Mouse (Mus musculus): Measurements from ENCODE around the gene Tmem107. TPM values are rescaled to one million over a fixed set of nuclear protein-coding genes. Genes with fewer than 3 reads are reported as not detected.
A peak's percentile ranks its signal among the peaks of the same experiment; 100 is the strongest.

The Tmem107 gene
- polyA plus RNA-seq, 1 experiment from 2014 or later, result 41.7 TPM

GRCm38 (mm10) chr11:69098762-69099091 lies 28.1 kb downstream of the Tmem107 start:
- ATAC-seq (ENCODE audit: low FRiP score, low read depth), result peak; percentile 1; the same call in 1 of the 2 replicates
- under 1% methylated on average over 19 of the region's 19 CpGs for WGBS
- H3K4me1 ChIP-seq (replicated peaks), result peaks cover 72% of the 10 kb centered on the region

DNA sequence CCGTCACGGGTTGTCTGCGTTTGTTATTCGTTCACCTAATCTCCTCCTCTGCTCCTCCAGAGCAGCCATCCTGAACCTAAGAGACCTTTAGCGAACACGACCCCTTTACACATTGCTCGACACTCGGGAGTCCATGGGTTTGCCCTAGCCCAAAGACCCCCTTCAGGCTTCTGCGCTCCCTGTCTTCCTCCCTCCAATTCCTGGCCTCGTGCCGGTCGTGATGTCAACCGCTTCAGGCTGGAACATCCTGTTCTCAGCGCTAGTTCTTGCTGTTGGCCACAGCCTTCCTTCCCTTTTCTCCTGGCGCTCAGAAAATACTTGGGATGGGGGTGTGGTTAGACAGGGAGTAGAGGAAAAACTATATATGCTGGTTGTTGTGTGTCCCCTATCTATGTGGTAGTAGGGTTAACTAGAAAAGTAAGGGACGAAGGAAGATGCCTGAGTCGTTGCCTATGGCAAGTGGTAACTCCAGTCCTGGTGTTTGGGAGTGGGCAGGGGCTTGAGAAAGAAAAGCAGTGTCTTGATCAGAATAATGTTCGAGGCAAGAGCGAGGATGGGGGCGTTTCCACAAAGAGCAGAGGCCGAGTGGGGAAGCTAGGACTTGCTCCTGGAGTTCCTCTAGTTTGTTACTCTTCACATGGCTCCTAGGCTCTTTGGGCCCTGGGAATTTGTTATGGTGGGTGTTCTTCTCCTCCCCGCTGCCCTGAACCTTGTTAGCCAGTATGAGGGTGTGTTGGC lies 28.7 kb downstream of the Tmem107 start:
- Histone ChIP-seq H3K4me1 (replicated peaks) (peaks cover 65% of the 10 kb centered on the region), H3K9me3 (no peaks in the 10 kb centered on the region), H3K36me3 (peaks cover 27% of the 10 kb centered on the region), H3K4me2 (peak overlapping the region; percentile 94), H3K27ac (replicated peaks) (peak overlapping the region; percentile 74), H3K27me3 (no peaks in the 10 kb centered on the region), H3K9ac (peak overlapping the region; percentile 62), H3K4me3 (peak overlapping the region; percentile 47)
- 1% methylated on average over 22 of the region's 22 CpGs for WGBS
- no peak for ATAC-seq (ENCODE audit: low FRiP score, low read depth)

More at GRCm38 (mm10) chr11:69098762-69099091, 28.1 kb downstream of the Tmem107 start:
- Histone ChIP-seq H3K4me3 (peak overlapping the region; percentile 47), H3K9me3 (no peaks in the 10 kb centered on the region), H3K27me3 (no peaks in the 10 kb centered on the region), H3K9ac (peak overlapping the region; percentile 62), H3K36me3 (peaks cover 21% of the 10 kb centered on the region), H3K27ac (replicated peaks) (peak overlapping the region; percentile 74), H3K4me2 (peak overlapping the region; percentile 94)

DNA sequence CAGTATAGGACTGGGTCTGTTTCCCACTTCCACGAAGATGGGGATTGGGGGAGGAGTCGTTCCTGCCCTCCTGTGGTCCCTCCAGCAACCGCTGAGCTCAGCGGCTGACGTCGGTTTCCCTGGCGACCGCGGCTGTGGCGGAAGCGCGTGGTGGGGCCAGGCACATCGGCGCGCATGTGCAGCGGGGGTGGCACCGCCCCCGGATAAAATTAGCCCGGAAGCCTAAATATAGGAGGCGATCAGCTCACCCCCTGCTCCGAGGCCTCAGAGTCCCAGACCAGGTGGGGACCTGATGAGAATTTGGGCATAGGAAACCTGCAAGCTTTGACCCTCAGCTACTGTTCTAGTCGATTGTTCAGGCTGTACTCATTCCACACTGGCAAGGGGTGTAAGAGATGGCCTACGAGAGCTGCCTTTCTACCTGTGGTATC lies 29.3 kb downstream of the Tmem107 start:
- ATAC-seq (ENCODE audit: low FRiP score, low read depth), result peak; percentile 31; the same call in 1 of the 2 replicates
- H3K27me3 ChIP-seq, result no peaks in the 10 kb centered on the region
- H3K36me3 ChIP-seq, result peaks cover 33% of the 10 kb centered on the region
- peak overlapping the region; percentile 62 for H3K9ac ChIP-seq
- H3K4me2 ChIP-seq, result peak overlapping the region; percentile 94
- peaks cover 63% of the 10 kb centered on the region for H3K4me1 ChIP-seq (replicated peaks)
- H3K4me3 ChIP-seq, result peak overlapping the region; percentile 47
- H3K9me3 ChIP-seq, result no peaks in the 10 kb centered on the region
- peak overlapping the region; percentile 74 for H3K27ac ChIP-seq (replicated peaks)
- under 1% methylated on average over 23 of the region's 23 CpGs for WGBS

DNA sequence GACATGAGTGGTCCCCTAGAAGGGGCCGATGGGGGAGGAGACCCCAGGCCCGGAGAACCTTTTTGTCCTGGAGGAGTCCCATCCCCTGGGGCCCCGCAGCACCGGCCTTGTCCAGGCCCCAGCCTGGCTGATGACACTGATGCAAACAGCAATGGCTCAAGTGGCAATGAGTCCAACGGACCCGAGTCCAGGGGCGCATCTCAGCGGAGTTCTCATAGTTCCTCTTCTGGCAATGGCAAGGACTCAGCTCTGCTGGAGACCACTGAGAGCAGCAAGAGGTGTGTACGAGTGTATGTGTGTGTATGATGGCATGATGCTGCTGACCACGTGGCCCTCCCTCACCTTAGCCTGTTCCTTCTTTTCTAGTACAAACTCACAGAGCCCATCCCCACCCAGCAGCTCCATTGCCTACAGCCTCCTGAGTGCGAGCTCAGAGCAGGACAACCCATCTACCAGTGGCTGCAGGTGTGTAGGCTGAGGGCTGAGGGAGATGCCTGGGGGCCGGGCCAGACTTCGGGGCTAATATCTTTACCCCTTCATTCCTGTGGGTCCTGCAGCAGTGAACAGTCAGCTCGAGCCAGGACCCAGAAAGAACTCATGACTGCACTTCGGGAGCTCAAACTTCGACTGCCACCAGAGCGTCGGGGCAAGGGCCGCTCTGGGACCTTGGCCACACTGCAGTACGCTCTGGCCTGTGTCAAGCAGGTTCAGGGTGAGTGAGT lies 30.2 kb downstream of the Tmem107 start:
- Histone ChIP-seq H3K27ac (replicated peaks) (peak overlapping the region; percentile 74), H3K9me3 (no peaks in the 10 kb centered on the region), H3K4me2 (peak overlapping the region; percentile 94), H3K36me3 (peaks cover 42% of the 10 kb centered on the region), H3K9ac (peak overlapping the region; percentile 62; the same call in 1 of the 2 replicates), H3K4me1 (replicated peaks) (peaks cover 55% of the 10 kb centered on the region), H3K4me3 (peak overlapping the region; percentile 47), H3K27me3 (no peaks in the 10 kb centered on the region)
- ATAC-seq (ENCODE audit: low FRiP score, low read depth), result no peak
- WGBS, result 92% methylated on average over 20 of the region's 20 CpGs

DNA sequence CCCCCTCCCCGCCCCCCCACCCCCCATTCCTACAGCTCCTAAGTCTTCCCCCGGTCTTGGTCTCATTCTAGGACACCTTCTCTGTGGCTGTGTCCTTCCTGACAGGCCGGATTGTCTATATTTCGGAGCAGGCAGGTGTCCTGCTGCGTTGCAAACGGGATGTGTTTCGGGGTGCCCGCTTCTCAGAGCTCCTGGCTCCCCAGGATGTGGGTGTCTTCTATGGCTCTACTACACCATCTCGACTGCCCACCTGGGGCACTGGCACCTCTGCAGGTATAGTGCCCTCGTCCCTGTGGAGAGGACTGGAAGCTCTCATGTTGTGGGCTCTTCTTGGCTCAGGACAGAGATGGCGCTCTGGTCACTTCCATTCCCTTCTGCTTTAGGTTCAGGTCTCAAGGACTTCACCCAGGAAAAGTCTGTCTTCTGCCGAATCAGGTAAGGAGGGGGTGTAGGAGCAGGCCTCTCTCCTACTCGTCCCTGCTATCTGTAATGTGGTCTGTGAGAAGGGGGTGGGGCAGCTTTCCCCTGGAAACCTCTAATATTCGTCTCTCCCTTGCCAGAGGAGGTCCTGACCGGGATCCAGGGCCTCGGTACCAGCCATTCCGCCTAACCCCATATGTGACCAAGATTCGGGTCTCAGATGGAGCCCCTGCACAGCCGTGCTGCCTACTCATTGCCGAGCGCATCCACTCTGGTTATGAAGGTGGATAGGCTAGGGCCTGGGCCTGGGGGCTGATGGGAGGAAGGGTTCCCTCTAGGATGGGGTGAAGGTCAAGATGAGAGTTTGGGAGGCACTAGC lies 31.2 kb downstream of the Tmem107 start:
- Histone ChIP-seq H3K4me2 (no peak overlapping the region), H3K9ac (no peak overlapping the region), H3K9me3 (no peaks in the 10 kb centered on the region), H3K36me3 (peaks cover 47% of the 10 kb centered on the region), H3K27me3 (no peaks in the 10 kb centered on the region), H3K4me3 (no peak overlapping the region), H3K27ac (replicated peaks) (no peak overlapping the region), H3K4me1 (replicated peaks) (peaks cover 45% of the 10 kb centered on the region)
- ATAC-seq (ENCODE audit: low FRiP score, low read depth), result no peak
- WGBS, result 91% methylated on average over 21 of the region's 21 CpGs

GRCm38 (mm10) chr11:69102403-69102725 lies 31.8 kb downstream of the Tmem107 start:
- Histone ChIP-seq H3K36me3 (peaks cover 53% of the 10 kb centered on the region), H3K27ac (replicated peaks) (no peak overlapping the region), H3K9me3 (no peaks in the 10 kb centered on the region), H3K4me3 (no peak overlapping the region), H3K4me1 (replicated peaks) (peaks cover 39% of the 10 kb centered on the region), H3K4me2 (no peak overlapping the region), H3K9ac (no peak overlapping the region), H3K27me3 (no peaks in the 10 kb centered on the region)
- WGBS, result 98% methylated on average over 7 of the region's 7 CpGs
- no peak for ATAC-seq (ENCODE audit: low FRiP score, low read depth)

DNA sequence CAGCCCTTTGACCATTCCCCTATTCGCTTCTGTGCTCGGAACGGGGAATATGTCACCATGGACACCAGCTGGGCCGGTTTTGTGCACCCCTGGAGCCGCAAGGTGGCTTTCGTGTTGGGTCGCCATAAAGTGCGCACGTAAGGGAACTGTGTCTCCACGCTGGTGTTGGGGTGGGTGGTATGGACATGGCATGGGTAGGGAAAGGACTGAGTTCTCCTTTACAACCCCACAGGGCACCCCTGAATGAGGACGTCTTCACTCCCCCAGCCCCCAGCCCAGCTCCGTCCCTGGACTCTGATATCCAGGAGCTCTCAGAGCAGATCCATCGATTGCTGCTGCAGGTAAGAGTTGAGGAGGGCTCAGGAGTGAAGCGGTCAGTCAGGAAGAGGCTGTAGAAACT lies 32.5 kb downstream of the Tmem107 start:
- no peak for ATAC-seq (ENCODE audit: low FRiP score, low read depth)
- Histone ChIP-seq H3K9ac (no peak overlapping the region), H3K4me2 (no peak overlapping the region), H3K9me3 (no peaks in the 10 kb centered on the region), H3K27ac (replicated peaks) (no peak overlapping the region), H3K4me3 (no peak overlapping the region), H3K4me1 (replicated peaks) (peaks cover 32% of the 10 kb centered on the region), H3K27me3 (no peaks in the 10 kb centered on the region), H3K36me3 (peaks cover 60% of the 10 kb centered on the region)
- WGBS, result 96% methylated on average over 14 of the region's 14 CpGs

GRCm38 (mm10) chr11:69103531-69104435 lies 33.2 kb downstream of the Tmem107 start:
- no peak overlapping the region for H3K9ac ChIP-seq
- 90% methylated on average over 15 of the region's 15 CpGs for WGBS
- H3K36me3 ChIP-seq, result peaks cover 67% of the 10 kb centered on the region
- no peak overlapping the region for H3K4me2 ChIP-seq
- H3K9me3 ChIP-seq, result no peaks in the 10 kb centered on the region
- no peak overlapping the region for H3K4me3 ChIP-seq
- ATAC-seq (ENCODE audit: low FRiP score, low read depth), result no peak
- no peaks in the 10 kb centered on the region for H3K27me3 ChIP-seq
- H3K4me1 ChIP-seq (replicated peaks), result peaks cover 25% of the 10 kb centered on the region
- no peak overlapping the region for H3K27ac ChIP-seq (replicated peaks)

DNA sequence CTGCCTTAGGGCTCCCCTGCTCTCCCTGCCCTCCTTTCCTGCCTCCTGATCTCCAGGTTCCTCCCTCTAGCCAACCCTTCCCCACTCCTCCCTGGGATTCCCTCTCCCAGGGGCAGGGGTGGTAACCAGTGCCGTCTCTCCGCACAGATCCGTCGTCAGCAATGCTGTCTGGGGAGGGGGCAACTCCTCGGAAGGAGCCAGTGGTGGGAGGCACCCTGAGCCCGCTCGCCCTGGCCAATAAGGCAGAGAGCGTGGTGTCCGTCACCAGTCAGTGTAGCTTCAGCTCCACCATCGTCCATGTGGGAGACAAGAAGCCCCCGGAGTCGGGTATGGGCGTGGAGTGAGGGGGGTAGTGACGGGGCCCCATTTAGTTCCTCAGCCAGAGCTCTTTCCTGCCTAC lies 33.9 kb downstream of the Tmem107 start:
- no peak for ATAC-seq (ENCODE audit: low FRiP score, low read depth)
- no peak overlapping the region for H3K4me2 ChIP-seq
- WGBS, result 91% methylated on average over 14 of the region's 14 CpGs
- H3K4me1 ChIP-seq (replicated peaks), result peaks cover 18% of the 10 kb centered on the region
- H3K27me3 ChIP-seq, result no peaks in the 10 kb centered on the region
- H3K4me3 ChIP-seq, result no peak overlapping the region
- H3K9ac ChIP-seq, result no peak overlapping the region
- H3K27ac ChIP-seq (replicated peaks), result no peak overlapping the region
- H3K9me3 ChIP-seq, result no peaks in the 10 kb centered on the region
- H3K36me3 ChIP-seq, result peaks cover 74% of the 10 kb centered on the region

DNA sequence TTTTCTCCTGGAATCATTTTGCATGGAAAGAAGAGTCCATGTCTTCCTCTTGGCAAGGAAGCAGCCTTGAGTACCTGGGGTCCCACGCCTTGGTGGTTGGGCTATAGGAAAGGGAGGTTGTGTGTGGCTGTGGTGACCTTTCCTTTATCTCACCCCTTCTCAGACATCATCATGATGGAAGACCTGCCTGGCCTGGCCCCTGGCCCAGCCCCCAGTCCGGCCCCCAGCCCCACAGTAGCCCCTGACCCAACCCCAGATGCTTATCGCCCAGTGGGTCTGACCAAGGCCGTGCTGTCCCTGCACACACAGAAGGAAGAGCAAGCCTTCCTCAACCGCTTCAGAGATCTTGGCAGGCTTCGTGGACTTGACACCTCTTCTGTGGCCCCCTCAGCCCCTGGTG lies 34.6 kb downstream of the Tmem107 start:
- peaks cover 76% of the 10 kb centered on the region for H3K36me3 ChIP-seq
- no peaks in the 10 kb centered on the region for H3K27me3 ChIP-seq
- no peak overlapping the region for H3K4me3 ChIP-seq
- H3K4me1 ChIP-seq (replicated peaks), result peaks cover 11% of the 10 kb centered on the region
- no peak overlapping the region for H3K27ac ChIP-seq (replicated peaks)
- WGBS, result 94% methylated on average over 6 of the region's 6 CpGs
- H3K9me3 ChIP-seq, result no peaks in the 10 kb centered on the region
- H3K4me2 ChIP-seq, result no peak overlapping the region
- H3K9ac ChIP-seq, result no peak overlapping the region
- no peak for ATAC-seq (ENCODE audit: low FRiP score, low read depth)

DNA sequence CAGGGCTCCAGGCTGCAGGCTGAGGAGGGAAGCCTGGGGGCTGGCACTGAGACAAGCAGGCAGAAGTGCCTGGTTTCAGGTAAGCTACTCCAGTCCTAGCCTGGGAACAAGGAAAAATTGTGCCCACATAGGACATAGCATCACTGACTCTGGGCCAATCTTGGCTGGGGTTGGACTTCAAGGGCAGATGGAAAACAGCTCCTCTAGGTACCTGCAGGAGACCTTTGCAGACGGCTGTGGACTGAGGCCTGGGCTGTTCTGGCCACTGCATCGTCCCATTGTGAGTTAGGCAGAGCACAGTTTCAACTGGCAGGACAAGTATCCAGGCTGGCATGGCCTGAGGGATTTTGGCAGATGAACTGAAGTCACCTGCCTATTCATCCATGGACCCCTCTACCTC lies 35.2 kb downstream of the Tmem107 start:
- H3K27me3 ChIP-seq, result no peaks in the 10 kb centered on the region
- H3K27ac ChIP-seq (replicated peaks), result no peak overlapping the region
- H3K4me3 ChIP-seq, result no peak overlapping the region
- ATAC-seq (ENCODE audit: low FRiP score, low read depth), result no peak
- H3K36me3 ChIP-seq, result peaks cover 76% of the 10 kb centered on the region
- H3K4me1 ChIP-seq (replicated peaks), result peaks cover 5% of the 10 kb centered on the region
- H3K4me2 ChIP-seq, result no peak overlapping the region
- no peak overlapping the region for H3K9ac ChIP-seq
- H3K9me3 ChIP-seq, result no peaks in the 10 kb centered on the region
- WGBS, result 78% methylated on average over 2 of the region's 2 CpGs
